Mouse (Mus musculus) forebrain, postnatal 0 days (tissue): ENCODE data around the gene Il34. TPM values are rescaled to one million over a fixed set of nuclear protein-coding genes. Genes with fewer than 3 reads are reported as not detected.

ENCODE experiments used
- ATAC-seq: fragments of 200-750 bp; cut with Nextera tagmentation; 2 replicates; pipeline ENCODE4 v1.8.0; 2017; ENCODE audit warnings: mild to moderate bottlenecking, moderate library complexity
- DNase-seq: peaks from one replicate; pipeline ENCODE4 v3.0.0-alpha.2; 2015
- H3K27ac ChIP-seq: fragments of 300-500 bp; sonication (generic); 2 replicates; pipeline ENCODE4 v1.5.1; 2014; ENCODE audit warnings: low read depth, mild to moderate bottlenecking, antibody characterized with exemption, low read length, moderate library complexity, mixed read lengths
- H3K27me3 ChIP-seq: fragments of 300-500 bp; sonication (generic); 2 replicates; pipeline ENCODE4 v1.6.1; 2014; ENCODE audit warnings: mild to moderate bottlenecking, low read length, mixed read lengths; ENCODE audit not compliant: insufficient read depth
- H3K36me3 ChIP-seq: fragments of 300-500 bp; sonication (generic); 2 replicates; pipeline ENCODE4 v1.6.1; 2014; ENCODE audit warnings: mild to moderate bottlenecking, moderate library complexity; ENCODE audit not compliant: insufficient read depth
- H3K4me1 ChIP-seq: fragments of 300-500 bp; sonication (generic); 2 replicates; pipeline ENCODE4 v1.6.1; 2014; ENCODE audit warnings: antibody characterized with exemption; ENCODE audit not compliant: insufficient read depth
- H3K4me2 ChIP-seq: fragments of 300-500 bp; sonication (generic); 2 replicates; pipeline ENCODE4 v1.6.1; 2014; ENCODE audit warnings: low read depth, mild to moderate bottlenecking, moderate library complexity
- H3K4me3 ChIP-seq: fragments of 300-500 bp; sonication (generic); 2 replicates; pipeline ENCODE4 v1.5.1; 2014; ENCODE audit warnings: low read depth, low read length, mixed read lengths
- H3K9ac ChIP-seq: fragments of 300-500 bp; sonication (generic); 2 replicates; pipeline ENCODE4 v1.6.1; 2014; ENCODE audit warnings: mild to moderate bottlenecking
- H3K9me3 ChIP-seq: fragments of 300-500 bp; sonication (generic); 2 replicates; pipeline ENCODE4 v1.6.1; 2016; ENCODE audit warnings: low read length
- CTCF ChIP-seq: sonication (generic); IDR thresholded peaks from 2 replicates; pipeline ENCODE4 v1.5.1; 2016; ENCODE audit warnings: antibody characterized with exemption, control low read depth, low read depth
- WGBS: fragments of 180-500 bp; shearing (Covaris S2); extraction: QIAGEN DNeasy Blood & Tissue Kit; methylation state at CpG from one replicate; pipeline ENCODE4 v1.1.7; 2014; 5-methylcytosine and 5-hydroxymethylcytosine counted together
- polyA plus RNA-seq: library from polyadenylated mRNA; unstranded; fragments of >200 nt; fragmentation: Nextera tagmentation; extraction: Ambion mirVana; gene quantifications from 2 replicates; pipeline ENCODE4 v1.2.1, GENCODE M21; 2015
- total RNA-seq: library from RNA; depleted of rRNA; stranded (reverse); fragments of >200 nt; gene quantifications from 2 replicates; pipeline ENCODE4 v1.2.3, GENCODE M21; 2014

Gene Il34
- total and polyA plus RNA-seq, 2 experiments from 2014 or later, result 8.8 to 11.1 TPM

GRCm38 (mm10) chr8:110725084-110725838 is 80.5 kb downstream of the Il34 start:
- ATAC-seq, result peak; percentile 28
- H3K4me1 ChIP-seq, result peaks cover 19% of the 10 kb centered on the region
- no peaks in the 10 kb centered on the region for H3K27me3 ChIP-seq
- H3K4me2 ChIP-seq, result peak overlapping the region; percentile 64
- H3K36me3 ChIP-seq, result peaks cover 47% of the 10 kb centered on the region
- 41% methylated on average over 7 of the region's 7 CpGs for WGBS
- TF ChIP-seq CTCF, result no peak; the same call in 1 of the 2 replicates
- H3K9me3 ChIP-seq, result no peaks in the 10 kb centered on the region
- peak overlapping the region; percentile 62 for H3K27ac ChIP-seq
- no peak for DNase-seq
- peak overlapping the region; percentile 3; the same call in 1 of the 2 replicates for H3K4me3 ChIP-seq
- peak overlapping the region; percentile 35 for H3K9ac ChIP-seq

GRCm38 (mm10) chr8:110724493-110724892 is 81.2 kb downstream of the Il34 start:
- TF ChIP-seq CTCF, result no peak
- Histone ChIP-seq H3K4me1 (peaks cover 24% of the 10 kb centered on the region), H3K27ac (peak overlapping the region; percentile 62; the same call in 1 of the 2 replicates)

GRCm38 (mm10) chr8:110722414-110723011 is 83.2 kb downstream of the Il34 start:
- no peaks in the 10 kb centered on the region for H3K27me3 ChIP-seq
- peaks cover 19% of the 10 kb centered on the region for H3K36me3 ChIP-seq
- TF ChIP-seq CTCF, result no peak
- H3K9ac ChIP-seq, result peak overlapping the region; percentile 99
- no peak for DNase-seq
- 33% methylated on average over 11 of the region's 11 CpGs for WGBS
- H3K9me3 ChIP-seq, result no peaks in the 10 kb centered on the region
- ATAC-seq, result no peak
- H3K4me3 ChIP-seq, result peak overlapping the region; percentile 89
- peak overlapping the region; percentile 64 for H3K4me2 ChIP-seq
- peak overlapping the region; percentile 75 for H3K27ac ChIP-seq
- peaks cover 35% of the 10 kb centered on the region for H3K4me1 ChIP-seq

More at GRCm38 (mm10) chr8:110724493-110724892, 81.2 kb downstream of the Il34 start:
- DNase-seq (no peak), ATAC-seq (no peak)
- no peaks in the 10 kb centered on the region for H3K9me3 ChIP-seq
- no peak overlapping the region for H3K4me3 ChIP-seq
- H3K4me2 ChIP-seq, result peak overlapping the region; percentile 64
- H3K27me3 ChIP-seq, result no peaks in the 10 kb centered on the region
- peaks cover 39% of the 10 kb centered on the region for H3K36me3 ChIP-seq
- H3K9ac ChIP-seq, result peak overlapping the region; percentile 35
- 75% methylated on average over 3 of the region's 3 CpGs for whole genome bisulfite sequencing

GRCm38 (mm10) chr8:110721606-110722413 is 83.9 kb downstream of the Il34 start:
- Histone ChIP-seq H3K4me3 (peak overlapping the region; percentile 89), H3K27me3 (no peaks in the 10 kb centered on the region), H3K9ac (peak overlapping the region; percentile 99), H3K4me1 (peaks cover 41% of the 10 kb centered on the region), H3K27ac (peak overlapping the region; percentile 93), H3K4me2 (peak overlapping the region; percentile 64), H3K9me3 (no peaks in the 10 kb centered on the region), H3K36me3 (peaks cover 12% of the 10 kb centered on the region)
- no peak for TF ChIP-seq CTCF
- under 1% methylated on average over 44 of the region's 59 CpGs for WGBS
- DNase-seq (peak; percentile 61), ATAC-seq (peak; percentile 64)

- WGBS, result 3% methylated on average over 60 of the region's 75 CpGs
- peak; percentile 85 for DNase-seq
- H3K4me2 ChIP-seq, result peak within 1 kb of the TSS; percentile 64
- peak; percentile 68 for ATAC-seq
- no peaks in the 10 kb centered on the region for H3K9me3 ChIP-seq
- peak within 1 kb of the TSS; percentile 93 for H3K27ac ChIP-seq
- H3K36me3 ChIP-seq, result peaks cover 4% of the 10 kb centered on the region; the same call in 1 of the 2 replicates
- peak within 1 kb of the TSS; percentile 99 for H3K9ac ChIP-seq
- peaks cover 49% of the 10 kb centered on the region for H3K4me1 ChIP-seq
- TF ChIP-seq CTCF, result no peak
- H3K4me3 ChIP-seq, result peak within 1 kb of the TSS; percentile 89
- no peaks in the 10 kb centered on the region for H3K27me3 ChIP-seq
These were observed 84.8 kb downstream of the Il34 start, which contains the start of gene Mtss1l for GRCm38 (mm10) chr8:110720685-110721598. Gene Mtss1l (plus strand): TSS chr8:110721476.
